Mouse (Mus musculus) liver, embryonic 16.5 days (tissue): ENCODE measurements around the gene Aqp3. TPM values are rescaled to one million over a fixed set of nuclear protein-coding genes. Genes with fewer than 3 reads are reported as not detected.

Experiments used
- ATAC-seq: fragments of 200-750 bp; cut with Nextera tagmentation; 2 replicates; pipeline ENCODE4 v1.8.0; 2017; ENCODE audit warnings: low read depth, mild to moderate bottlenecking, moderate number of reproducible peaks, moderate library complexity
- H3K27ac ChIP-seq: fragments of 300-500 bp; sonication (generic); 2 replicates; pipeline ENCODE4 v1.5.1; 2014; ENCODE audit warnings: mild to moderate bottlenecking, low read length
- H3K27me3 ChIP-seq: fragments of 300-500 bp; sonication (generic); 2 replicates; pipeline ENCODE4 v1.6.1; 2014; ENCODE audit warnings: low read depth, low read length, mixed read lengths; ENCODE audit not compliant: control insufficient read depth, insufficient read depth
- H3K36me3 ChIP-seq: fragments of 300-500 bp; sonication (generic); 2 replicates; pipeline ENCODE4 v1.6.1; 2014; ENCODE audit warnings: mild to moderate bottlenecking; ENCODE audit not compliant: control insufficient read depth, insufficient read depth
- H3K4me1 ChIP-seq: fragments of 300-500 bp; sonication (generic); 2 replicates; pipeline ENCODE4 v1.6.1; 2014; ENCODE audit warnings: low read depth, low read length, mixed read lengths; ENCODE audit not compliant: control insufficient read depth
- H3K4me2 ChIP-seq: fragments of 300-500 bp; sonication (generic); 2 replicates; pipeline ENCODE4 v1.6.1; 2014; ENCODE audit warnings: low read depth, low read length, mixed read lengths
- H3K4me3 ChIP-seq: fragments of 300-500 bp; sonication (generic); 2 replicates; pipeline ENCODE4 v1.5.1; 2014; ENCODE audit warnings: low read depth, mild to moderate bottlenecking, low read length
- H3K9ac ChIP-seq: fragments of 300-500 bp; sonication (generic); 2 replicates; pipeline ENCODE4 v1.6.1; 2014; ENCODE audit warnings: low read depth, low read length
- H3K9me3 ChIP-seq: fragments of 300-500 bp; sonication (generic); replicated peaks from 2 replicates; pipeline ENCODE4 v1.6.1; 2016; ENCODE audit warnings: low read length; ENCODE audit not compliant: control insufficient read depth
- WGBS: fragments of 180-500 bp; shearing (Covaris S2); extraction: QIAGEN DNeasy Blood & Tissue Kit; methylation state at CpG from one replicate; pipeline ENCODE4 v1.1.7; 2014; ENCODE audit not compliant: insufficient replicate concordance; 5-methylcytosine and 5-hydroxymethylcytosine counted together
- polyA plus RNA-seq: library from polyadenylated mRNA; unstranded; fragments of >200 nt; fragmentation: Nextera tagmentation; extraction: Ambion mirVana; gene quantifications from 2 replicates; pipeline ENCODE4 v1.2.1, GENCODE M21; 2015

The Aqp3 gene
- polyA plus RNA-seq, result 10.4 and 11.4 TPM in 2 replicates

DNA sequence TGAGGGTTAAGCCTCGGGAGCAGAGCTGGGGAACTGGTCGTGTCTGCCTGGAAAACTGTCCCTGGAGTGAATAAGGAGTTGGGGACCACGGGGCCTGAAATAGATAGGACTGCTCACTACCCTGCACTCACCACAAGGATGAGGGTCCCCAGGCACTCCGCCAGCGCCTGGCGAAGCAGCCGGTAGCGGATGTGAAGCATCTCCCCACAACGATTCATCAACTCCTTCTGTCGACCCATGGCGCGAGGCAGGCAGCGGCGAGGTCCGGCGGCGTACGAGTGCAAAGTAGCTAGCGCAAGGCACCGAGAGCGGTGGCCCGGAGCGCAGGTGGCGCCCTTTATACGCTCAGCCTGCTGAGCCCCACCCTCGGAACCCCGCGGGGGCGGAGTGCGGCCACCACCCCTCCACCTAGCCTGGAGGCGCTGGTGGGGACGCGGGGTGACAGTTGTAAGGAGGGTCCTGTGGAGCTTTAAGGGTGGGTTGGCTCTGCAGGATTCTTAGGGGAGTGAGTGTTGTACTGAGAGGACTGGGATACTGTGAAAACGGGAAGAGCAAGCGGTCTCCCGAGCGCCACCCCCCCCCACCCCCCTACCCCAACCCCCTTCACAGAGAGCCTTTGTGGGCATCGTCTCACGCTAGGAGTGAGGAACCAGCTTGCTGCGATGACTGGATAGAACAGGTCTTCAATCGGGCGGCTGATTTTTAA, at the start of gene Aqp3:
Aqp3 (minus strand) TSS at position 313 of the 706 bp plus-strand sequence.
- ATAC-seq, result peak; percentile 65
- Histone ChIP-seq H3K27ac (peak within 1 kb of the TSS; percentile 58; the same call in 1 of the 2 replicates), H3K4me2 (peak within 1 kb of the TSS; percentile 87), H3K4me1 (peaks cover 34% of the 10 kb centered on the region), H3K9me3 (no peaks in the 10 kb centered on the region), H3K36me3 (no peaks in the 10 kb centered on the region), H3K9ac (peak within 1 kb of the TSS; percentile 65), H3K4me3 (peak within 1 kb of the TSS; percentile 64), H3K27me3 (peaks cover 25% of the 10 kb centered on the region)
- under 1% methylated on average over 42 of the region's 42 CpGs for WGBS

GRCm38 (mm10) chr4:41142601-41143000, 44.6 kb upstream of the Aqp3 start:
- 76% methylated on average over 2 of the region's 2 CpGs for WGBS
- Histone ChIP-seq H3K27ac (no peak overlapping the region), H3K9me3 (no peaks in the 10 kb centered on the region), H3K27me3 (no peaks in the 10 kb centered on the region), H3K4me1 (peaks cover 4% of the 10 kb centered on the region), H3K9ac (no peak overlapping the region), H3K36me3 (peaks cover 9% of the 10 kb centered on the region; the same call in 1 of the 2 replicates), H3K4me2 (no peak overlapping the region), H3K4me3 (no peak overlapping the region)
- no peak for ATAC-seq

DNA sequence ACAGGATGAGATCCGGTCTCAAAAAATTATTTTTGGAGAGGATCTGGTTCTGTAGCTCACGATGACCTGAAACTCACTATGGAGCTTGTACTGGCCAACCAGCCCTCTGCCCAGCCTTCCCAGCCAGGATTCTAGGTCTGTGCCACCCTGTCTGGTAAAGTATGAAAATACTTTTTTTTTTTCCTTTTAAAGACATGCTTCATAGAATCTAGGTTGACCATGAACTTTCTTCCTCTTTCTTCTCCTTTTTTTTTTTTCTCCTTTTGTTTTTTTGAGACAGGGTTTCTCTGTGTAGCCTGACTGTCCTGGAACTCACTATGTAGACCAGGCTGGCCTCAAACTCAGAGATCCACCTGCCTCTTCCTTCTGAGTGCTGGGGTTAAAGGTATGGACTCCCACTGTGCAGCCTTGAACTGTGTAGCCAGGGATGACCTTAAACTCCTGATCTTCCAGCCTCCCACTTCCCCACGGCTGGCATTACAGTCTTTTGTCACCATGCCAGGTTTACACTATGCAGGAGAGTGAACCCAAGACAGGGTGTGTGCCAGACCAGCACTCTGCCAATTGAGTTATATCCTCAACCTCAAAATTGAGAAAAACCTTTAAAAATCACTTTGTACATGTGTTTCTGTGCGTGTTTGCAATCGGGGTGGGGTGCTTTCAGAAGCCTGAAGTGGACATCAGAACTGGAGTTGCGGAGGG, 42.3 kb upstream of the Aqp3 start:
- Histone ChIP-seq H3K4me3 (no peak overlapping the region), H3K36me3 (peaks cover 9% of the 10 kb centered on the region; the same call in 1 of the 2 replicates), H3K27me3 (no peaks in the 10 kb centered on the region), H3K27ac (no peak overlapping the region), H3K9me3 (no peaks in the 10 kb centered on the region), H3K4me2 (no peak overlapping the region), H3K9ac (no peak overlapping the region), H3K4me1 (peaks cover 4% of the 10 kb centered on the region)
- WGBS, result 79% methylated on average over 6 of the region's 6 CpGs
- no peak for ATAC-seq

DNA sequence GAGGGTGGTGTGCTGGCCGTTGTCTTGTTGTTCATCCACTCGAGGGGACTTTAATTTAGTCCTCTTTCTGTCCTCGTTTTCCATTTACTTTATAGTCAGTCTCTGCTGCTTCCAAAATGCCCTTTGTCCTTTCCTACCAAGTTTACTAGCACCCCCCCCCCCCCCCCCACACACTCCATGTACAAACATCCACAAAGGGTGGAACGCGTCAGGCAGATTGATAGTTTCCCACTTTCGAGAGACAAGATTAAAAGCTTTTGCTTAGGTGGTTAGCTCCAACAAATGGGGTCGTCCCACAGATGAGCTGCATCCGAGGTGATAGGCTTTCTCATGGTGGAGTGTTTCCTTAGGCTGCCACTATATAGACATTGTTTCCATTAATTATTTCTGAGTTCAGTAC, 38.8 kb upstream of the Aqp3 start:
- Histone ChIP-seq H3K27ac (peak overlapping the region; percentile 95), H3K4me2 (peak overlapping the region; percentile 71), H3K9me3 (no peaks in the 10 kb centered on the region), H3K4me3 (peak overlapping the region; percentile 89), H3K36me3 (peaks cover 7% of the 10 kb centered on the region; the same call in 1 of the 2 replicates), H3K9ac (peak overlapping the region; percentile 98), H3K27me3 (no peaks in the 10 kb centered on the region), H3K4me1 (peaks cover 32% of the 10 kb centered on the region)
- ATAC-seq, result no peak
- WGBS, result under 1% methylated on average over 8 of the region's 8 CpGs

DNA sequence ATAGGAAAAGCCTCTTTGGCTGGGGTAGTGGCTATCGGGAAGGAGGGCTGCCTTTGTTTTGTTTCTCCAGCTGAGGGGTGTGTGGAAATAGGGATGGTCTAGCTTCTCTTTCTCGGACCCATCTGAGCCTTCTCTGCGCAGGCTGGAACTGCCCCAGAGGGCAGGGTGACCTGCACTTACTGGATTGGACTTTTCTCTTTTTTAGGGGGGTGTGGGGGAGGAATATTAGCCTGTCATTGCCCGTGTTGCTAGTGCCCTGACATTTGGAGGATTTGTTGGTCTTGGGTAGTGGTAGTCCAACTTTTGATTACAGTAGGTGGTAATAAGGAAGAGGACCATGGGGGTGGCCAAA, 38.4 kb upstream of the Aqp3 start:
- H3K27me3 ChIP-seq, result no peaks in the 10 kb centered on the region
- no peaks in the 10 kb centered on the region for H3K9me3 ChIP-seq
- H3K4me1 ChIP-seq, result peaks cover 32% of the 10 kb centered on the region
- H3K4me3 ChIP-seq, result peak overlapping the region; percentile 89
- H3K36me3 ChIP-seq, result peaks cover 7% of the 10 kb centered on the region; the same call in 1 of the 2 replicates
- H3K4me2 ChIP-seq, result peak overlapping the region; percentile 71
- H3K27ac ChIP-seq, result peak overlapping the region; percentile 95
- peak; percentile 14 for ATAC-seq
- peak overlapping the region; percentile 98 for H3K9ac ChIP-seq
- 1% methylated on average over 4 of the region's 4 CpGs for WGBS

GRCm38 (mm10) chr4:41135711-41136453, 37.9 kb upstream of the Aqp3 start, which contains the start of gene Ube2r2:
Gene Ube2r2, plus strand, starts transcription at chr4:41135743.
- peaks cover 7% of the 10 kb centered on the region; the same call in 1 of the 2 replicates for H3K36me3 ChIP-seq
- no peaks in the 10 kb centered on the region for H3K9me3 ChIP-seq
- under 1% methylated on average over 61 of the region's 65 CpGs for WGBS
- peak within 1 kb of the TSS; percentile 71 for H3K4me2 ChIP-seq
- ATAC-seq, result peak; percentile 68
- H3K9ac ChIP-seq, result peak within 1 kb of the TSS; percentile 98
- H3K27me3 ChIP-seq, result no peaks in the 10 kb centered on the region
- peaks cover 37% of the 10 kb centered on the region for H3K4me1 ChIP-seq
- peak within 1 kb of the TSS; percentile 89 for H3K4me3 ChIP-seq
- peak within 1 kb of the TSS; percentile 95 for H3K27ac ChIP-seq

- 1% methylated on average over 20 of the region's 70 CpGs for WGBS
- peaks cover 45% of the 10 kb centered on the region for H3K4me1 ChIP-seq
- ATAC-seq, result peak; percentile 82
Observed at GRCm38 (mm10) chr4:41134935-41135710, 37.1 kb upstream of the Aqp3 start.

More at GRCm38 (mm10) chr4:41134935-41135710, 37.1 kb upstream of the Aqp3 start:
- peak overlapping the region; percentile 95 for H3K27ac ChIP-seq
- peak overlapping the region; percentile 89 for H3K4me3 ChIP-seq
- no peaks in the 10 kb centered on the region for H3K9me3 ChIP-seq
- peak overlapping the region; percentile 71 for H3K4me2 ChIP-seq
- H3K27me3 ChIP-seq, result no peaks in the 10 kb centered on the region
- H3K36me3 ChIP-seq, result peaks cover 7% of the 10 kb centered on the region; the same call in 1 of the 2 replicates
- peak overlapping the region; percentile 98 for H3K9ac ChIP-seq
